ENCODE assay signal across 8 mouse cellular contexts in the genomic region with DNA sequence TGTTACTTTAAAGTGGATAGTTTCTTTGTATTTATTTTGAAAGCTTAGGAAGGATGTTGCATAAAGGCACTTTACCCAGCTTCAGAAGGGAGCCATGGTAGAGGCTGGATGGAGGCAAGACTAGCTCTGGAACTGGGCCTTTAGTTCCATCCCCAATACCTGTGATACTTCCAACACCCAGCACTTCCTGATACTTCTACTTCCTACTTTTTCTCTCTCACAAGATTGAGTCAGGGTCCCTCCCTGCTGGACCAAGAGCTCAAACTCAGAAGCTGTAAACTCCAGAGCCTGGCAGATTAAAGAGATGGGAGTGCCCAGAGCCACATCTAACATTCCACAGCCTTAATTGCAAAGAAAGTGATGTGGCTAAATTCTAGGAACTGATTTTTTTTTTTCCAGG. TPM values are rescaled to one million over a fixed set of nuclear protein-coding genes. Genes with fewer than 3 reads are reported as not detected.
DNase-seq lines count a peak whose midpoint lies in the region; ATAC-seq and TF ChIP-seq lines count a peak whose summit lies in the region.

No protein-coding gene starts in this region.

- TF ChIP-seq EP300 in heart, postnatal 0 days (IDR thresholded peaks at IDR 0.05; ENCODE audit: low read depth): no peak

- no peak for ATAC-seq in heart, embryonic 16.5 days (replicated peaks; ENCODE audit: extremely low read depth, insufficient read depth, low FRiP score)
- ATAC-seq in heart, postnatal 0 days (ENCODE audit: insufficient read depth, low read depth): no peak
- ATAC-seq in midbrain, embryonic 11.5 days (ENCODE audit: low FRiP score): no peak

- H3K27ac ChIP-seq in heart, embryonic 16.5 days (ENCODE audit: low read length): peak overlapping the region; percentile 98
- peak overlapping the region; percentile 99 for H3K27ac ChIP-seq in heart, postnatal 0 days (ENCODE audit: low read depth)
- peak overlapping the region; percentile 98 for H3K27ac ChIP-seq in midbrain, embryonic 11.5 days (ENCODE audit: low read depth, low read length)

- no peak for DNase-seq in heart, postnatal 4 days
- peak; percentile 6 for DNase-seq in T-cell, adult 2 months (ENCODE audit: low spot score)
- peak; percentile 10 for DNase-seq in heart, postnatal 0 days (ENCODE audit: low spot score)
- peak; percentile 90 for DNase-seq in midbrain, embryonic 11.5 days (ENCODE audit: low spot score, missing footprints)
- DNase-seq in cerebellum, adult 8-10 months: no peak
- no peak for DNase-seq in right cerebral cortex, postnatal 25 days
- DNase-seq in spleen, postnatal 14 days (ENCODE audit: low spot score in 2 of 2): no peak

- peak overlapping the region; percentile 91 for H3K4me2 ChIP-seq in heart, embryonic 16.5 days (ENCODE audit: low read depth, low read length)
- H3K4me2 ChIP-seq in heart, postnatal 0 days (ENCODE audit: low read depth, low read length): peak overlapping the region; percentile 74
- H3K4me2 ChIP-seq in midbrain, embryonic 11.5 days: peak overlapping the region; percentile 78

- TF ChIP-seq CTCF in heart, postnatal 0 days (IDR thresholded peaks at IDR 0.05; ENCODE audit: low read depth): no peak

- H3K9me3 ChIP-seq in heart, embryonic 16.5 days (replicated peaks; ENCODE audit: control insufficient read depth, low read length): no peaks in the 10 kb centered on the region
- H3K9me3 ChIP-seq in heart, postnatal 0 days (replicated peaks; ENCODE audit: control insufficient read depth, low read length): no peaks in the 10 kb centered on the region
- H3K9me3 ChIP-seq in midbrain, embryonic 11.5 days (ENCODE audit: control insufficient read depth, low read length): no peaks in the 10 kb centered on the region

- H3K4me3 ChIP-seq in heart, embryonic 16.5 days (ENCODE audit: low read length): peak overlapping the region; percentile 62
- H3K4me3 ChIP-seq in heart, postnatal 0 days (ENCODE audit: low read depth, low read length): peak overlapping the region; percentile 62
- peak overlapping the region; percentile 40; the same call in 1 of the 2 replicates for H3K4me3 ChIP-seq in midbrain, embryonic 11.5 days (ENCODE audit: low read depth, low read length)

- H3K36me3 ChIP-seq in heart, embryonic 16.5 days (ENCODE audit: control insufficient read depth, insufficient read depth): no peaks in the 10 kb centered on the region
- H3K36me3 ChIP-seq in heart, postnatal 0 days (replicated peaks; ENCODE audit: control insufficient read depth, insufficient read depth, low read length): no peaks in the 10 kb centered on the region
- H3K36me3 ChIP-seq in midbrain, embryonic 11.5 days (ENCODE audit: control insufficient read depth, insufficient read depth, low read length): no peaks in the 10 kb centered on the region

- H3K4me1 ChIP-seq in heart, embryonic 16.5 days (ENCODE audit: control insufficient read depth, insufficient read depth, low read length): peaks cover 13% of the 10 kb centered on the region
- H3K4me1 ChIP-seq in heart, postnatal 0 days (ENCODE audit: control insufficient read depth, insufficient read depth): peaks cover 24% of the 10 kb centered on the region; the same call in 1 of the 2 replicates
- H3K4me1 ChIP-seq in midbrain, embryonic 11.5 days (ENCODE audit: control insufficient read depth, insufficient read depth, low read length): peaks cover 17% of the 10 kb centered on the region; the same call in 1 of the 2 replicates

- peak overlapping the region; percentile 83 for H3K9ac ChIP-seq in heart, embryonic 16.5 days (ENCODE audit: low read length)
- H3K9ac ChIP-seq in heart, postnatal 0 days (replicated peaks; ENCODE audit: low read depth, low read length): peak overlapping the region; percentile 82
- peak overlapping the region; percentile 85 for H3K9ac ChIP-seq in midbrain, embryonic 11.5 days (ENCODE audit: low read length)

- H3K27me3 ChIP-seq in heart, embryonic 16.5 days (ENCODE audit: control insufficient read depth, insufficient read depth, low read length): no peaks in the 10 kb centered on the region
- no peaks in the 10 kb centered on the region for H3K27me3 ChIP-seq in heart, postnatal 0 days (ENCODE audit: control insufficient read depth, insufficient read depth, low read length)
- H3K27me3 ChIP-seq in midbrain, embryonic 11.5 days (ENCODE audit: control insufficient read depth, insufficient read depth, low read length): no peaks in the 10 kb centered on the region

RNA-seq across cellular contexts. Expression of a gene that starts 2.9 kb away (rescaled TPM):
- 48.7 and 49.1 TPM in 2 replicates for polyA plus RNA-seq in heart, embryonic 16.5 days (2015; fragmentation: Nextera tagmentation; extraction: Ambion mirVana)
- total RNA-seq in heart, postnatal 4 days (2021): 100 to 1,000 TPM; 322 to 324 TPM
- 1,649 and 2,136 TPM in 2 replicates for total RNA-seq in heart, postnatal 0 days (2014; rRNA removed; ENCODE audit: low replicate concordance)
- 18.8 and 21.2 TPM in 2 replicates for polyA plus RNA-seq in heart, postnatal 0 days (2015; fragmentation: Nextera tagmentation; extraction: Ambion mirVana)
- polyA plus RNA-seq in midbrain, embryonic 11.5 days (2014; fragmentation: Nextera tagmentation; extraction: Ambion mirVana): 99.4 and 124 TPM in 2 replicates

RNA-seq across cellular contexts. Expression of a gene that starts 8.8 kb away (rescaled TPM):
- polyA plus RNA-seq in heart, embryonic 16.5 days (2015; fragmentation: Nextera tagmentation; extraction: Ambion mirVana): 1.4 and 1.8 TPM in 2 replicates
- 10 to 100 TPM; 52.4 to 58.7 TPM for total RNA-seq in heart, postnatal 4 days (2021)
- 116 and 155 TPM in 2 replicates for total RNA-seq in heart, postnatal 0 days (2014; rRNA removed; ENCODE audit: low replicate concordance)
- polyA plus RNA-seq in heart, postnatal 0 days (2015; fragmentation: Nextera tagmentation; extraction: Ambion mirVana): 1.2 and 1.8 TPM in 2 replicates
- polyA plus RNA-seq in midbrain, embryonic 11.5 days (2014; fragmentation: Nextera tagmentation; extraction: Ambion mirVana): 7.4 and 9.8 TPM in 2 replicates

RNA-seq across cellular contexts. Expression of a gene that starts 10.2 kb away (rescaled TPM):
- 1.2 and 1.8 TPM in 2 replicates for polyA plus RNA-seq in heart, embryonic 16.5 days (2015; fragmentation: Nextera tagmentation; extraction: Ambion mirVana)
- 10 to 100 TPM; 62.5 to 79.1 TPM for total RNA-seq in heart, postnatal 4 days (2021)
- total RNA-seq in heart, postnatal 0 days (2014; rRNA removed; ENCODE audit: low replicate concordance): 568 and 769 TPM in 2 replicates
- 0.27 and 1.8 TPM in 2 replicates for polyA plus RNA-seq in heart, postnatal 0 days (2015; fragmentation: Nextera tagmentation; extraction: Ambion mirVana)
- 1.9 and 2.2 TPM in 2 replicates for polyA plus RNA-seq in midbrain, embryonic 11.5 days (2014; fragmentation: Nextera tagmentation; extraction: Ambion mirVana)

RNA-seq across cellular contexts. Expression of a gene that starts 10.3 kb away (rescaled TPM):
- polyA plus RNA-seq in heart, embryonic 16.5 days (2015; fragmentation: Nextera tagmentation; extraction: Ambion mirVana): 0.37 and 2.4 TPM in 2 replicates
- total RNA-seq in heart, postnatal 4 days (2021): 100 to 1,000 TPM; 278 to 296 TPM
- total RNA-seq in heart, postnatal 0 days (2014; rRNA removed; ENCODE audit: low replicate concordance): 603 and 951 TPM in 2 replicates
- polyA plus RNA-seq in heart, postnatal 0 days (2015; fragmentation: Nextera tagmentation; extraction: Ambion mirVana): 1.3 and 1.6 TPM in 2 replicates
- 2.6 and 4.9 TPM in 2 replicates for polyA plus RNA-seq in midbrain, embryonic 11.5 days (2014; fragmentation: Nextera tagmentation; extraction: Ambion mirVana)

RNA-seq across cellular contexts. Expression of a gene that starts 13.1 kb away (rescaled TPM):
- polyA plus RNA-seq in heart, embryonic 16.5 days (2015; fragmentation: Nextera tagmentation; extraction: Ambion mirVana): 4.2 and 5.1 TPM in 2 replicates
- total RNA-seq in heart, postnatal 4 days (2021): 100 to 1,000 TPM; 624 to 645 TPM
- total RNA-seq in heart, postnatal 0 days (2014; rRNA removed; ENCODE audit: low replicate concordance): 1,110 and 1,666 TPM in 2 replicates
- 2.5 and 4.3 TPM in 2 replicates for polyA plus RNA-seq in heart, postnatal 0 days (2015; fragmentation: Nextera tagmentation; extraction: Ambion mirVana)
- polyA plus RNA-seq in midbrain, embryonic 11.5 days (2014; fragmentation: Nextera tagmentation; extraction: Ambion mirVana): 3.9 and 6.2 TPM in 2 replicates

Comparison
In these comparisons a context has a peak if more than half of its experiments do, and no peak if none do; other contexts are left out.
1. DNase-seq: peak in T-cell, adult 2 months (single experiment), heart, postnatal 0 days (single experiment) and midbrain, embryonic 11.5 days (single experiment); none in heart, postnatal 4 days (single experiment), cerebellum, adult 8-10 months (single experiment), right cerebral cortex, postnatal 25 days (single experiment) and spleen, postnatal 14 days (0 of 2).
2. Peak in every context shown above with its lines, with median percentiles within 50 percentile points of each other: H3K27ac ChIP-seq, H3K4me2 ChIP-seq, H3K4me3 ChIP-seq and H3K9ac ChIP-seq.